Mouse (Mus musculus): ENCODE measurements around the gene Dnajc2. TPM values are rescaled to one million over a fixed set of nuclear protein-coding genes. Genes with fewer than 3 reads are reported as not detected.

Gene Dnajc2
- total RNA-seq, 1 experiment from 2014 or later: 30.1 TPM

Other genes with a start within 250 kb of the Dnajc2 start
- 4.9 and 5.0 TPM in 2 replicates for gene Lrrc17, start 241.7 kb downstream of the Dnajc2 start, total RNA-seq (2021)
- gene Fbxl13, start 139.6 kb downstream of the Dnajc2 start, total RNA-seq (2021): 0.11 TPM in 1 of 2 replicates, not detected in the other
- gene Armc10, start 139.4 kb downstream of the Dnajc2 start, total RNA-seq (2021): 15.0 and 19.8 TPM in 2 replicates
- gene Napepld, start 83.9 kb downstream of the Dnajc2 start, total RNA-seq (2021): 16.9 and 17.4 TPM in 2 replicates
- 249 and 263 TPM in 2 replicates for gene Pmpcb, start 48.1 kb downstream of the Dnajc2 start, total RNA-seq (2021)
- gene Psmc2, start within 50 bp of the Dnajc2 start, total RNA-seq (2021): 126 and 129 TPM in 2 replicates
- not detected in 2 replicates for gene Slc26a5, start 80.4 kb upstream of the Dnajc2 start, total RNA-seq (2021)

Measured in adrenal gland, postnatal 14 days (tissue).